In genomic region chr4:107568159-107568558, GRCm38 (mm10) we compare ENCODE assay signal across 18 mouse cellular contexts.
A peak's percentile ranks its signal among the peaks of the same experiment; 100 is the strongest.
DNase-seq lines count a peak whose midpoint lies in the region; ATAC-seq and TF ChIP-seq lines count a peak whose summit lies in the region.
"Had no signal": no experiment of that assay in that cellular context is flagged by ENCODE, and none has a peak within 500 bp of the region (broad histone marks: within the 10 kb centered on the region; RNA-seq: fewer than 3 reads in every experiment).

No protein-coding gene starts in this region.

- H3K27ac ChIP-seq in hindbrain, embryonic 13.5 days: no peak overlapping the region
- no peak overlapping the region for H3K27ac ChIP-seq in hindbrain, embryonic 14.5 days
- H3K27ac ChIP-seq in lung, postnatal 0 days (ENCODE audit: low read length): no peak overlapping the region
- H3K27ac ChIP-seq: forebrain, embryonic 12.5 days; limb, embryonic 15.5 days; neural tube, embryonic 13.5 days had no signal

- H3K4me1 ChIP-seq in hindbrain, embryonic 13.5 days (replicated peaks): peaks cover 37% of the 10 kb centered on the region
- H3K4me1 ChIP-seq in hindbrain, embryonic 14.5 days (replicated peaks; ENCODE audit: control insufficient read depth, insufficient read depth, low read length): peaks cover 23% of the 10 kb centered on the region
- no peaks in the 10 kb centered on the region for H3K4me1 ChIP-seq in lung, postnatal 0 days (ENCODE audit: insufficient read depth, low read depth, low read length)

- H3K36me3 ChIP-seq in hindbrain, embryonic 13.5 days: no peaks in the 10 kb centered on the region
- no peaks in the 10 kb centered on the region for H3K36me3 ChIP-seq in hindbrain, embryonic 14.5 days (replicated peaks; ENCODE audit: control insufficient read depth, insufficient read depth)
- no peaks in the 10 kb centered on the region for H3K36me3 ChIP-seq in lung, postnatal 0 days (ENCODE audit: insufficient read depth, low read length)
- H3K36me3 ChIP-seq: forebrain, embryonic 12.5 days; limb, embryonic 15.5 days; neural tube, embryonic 13.5 days had no signal

- 71% methylated on average over 21 of the region's 21 CpGs for WGBS in hindbrain, embryonic 13.5 days
- 65% methylated on average over 21 of the region's 21 CpGs for WGBS in hindbrain, embryonic 14.5 days
- WGBS in lung, postnatal 0 days: 79% methylated on average over 21 of the region's 21 CpGs

- peak; percentile 41 to 45 for DNase-seq in cerebellum, postnatal 10 days
- DNase-seq in cerebellum, adult 11 months: no peak
- DNase-seq in hindbrain, embryonic 14.5 days (ENCODE audit: low spot score): no peak
- DNase-seq in lung, postnatal 0 days (ENCODE audit: low spot score): no peak
- no peak for DNase-seq in lung, adult 18-20 months
- DNase-seq in retina, embryonic 14.5 days (ENCODE audit: low spot score): peak; percentile 44
- no peak for DNase-seq in left cerebral cortex, adult 18-20 months (ENCODE audit: low spot score in 2 of 2)
- DNase-seq: cerebellum, postnatal 25 days; heart, postnatal 14 days; lung, adult 2 months; thymus, adult 18-20 months had no signal

- TF ChIP-seq CTCF in lung, postnatal 0 days (IDR thresholded peaks at IDR 0.05): peak; percentile 36

- TF ChIP-seq EP300 in lung, postnatal 0 days (IDR thresholded peaks at IDR 0.05): no peak

- H3K27me3 ChIP-seq in hindbrain, embryonic 13.5 days: peaks cover 10% of the 10 kb centered on the region
- H3K27me3 ChIP-seq in hindbrain, embryonic 14.5 days (ENCODE audit: control insufficient read depth, insufficient read depth, low read length): no peaks in the 10 kb centered on the region
- no peaks in the 10 kb centered on the region for H3K27me3 ChIP-seq in lung, postnatal 0 days (replicated peaks; ENCODE audit: insufficient read depth, low read length)
- H3K27me3 ChIP-seq: neural tube, embryonic 13.5 days had no signal

- H3K9ac ChIP-seq in hindbrain, embryonic 13.5 days: no peak overlapping the region
- H3K9ac ChIP-seq in hindbrain, embryonic 14.5 days: no peak overlapping the region
- H3K9ac ChIP-seq in lung, postnatal 0 days (replicated peaks; ENCODE audit: low read depth): no peak overlapping the region
- H3K9ac ChIP-seq: forebrain, embryonic 12.5 days; limb, embryonic 15.5 days; neural tube, embryonic 13.5 days had no signal

- no peak overlapping the region for H3K4me3 ChIP-seq in hindbrain, embryonic 13.5 days
- H3K4me3 ChIP-seq in hindbrain, embryonic 14.5 days (replicated peaks; ENCODE audit: low read length): no peak overlapping the region
- no peak overlapping the region for H3K4me3 ChIP-seq in lung, postnatal 0 days (ENCODE audit: low read depth, low read length)
- H3K4me3 ChIP-seq: forebrain, embryonic 12.5 days; limb, embryonic 15.5 days; neural tube, embryonic 13.5 days had no signal

- H3K4me2 ChIP-seq in hindbrain, embryonic 13.5 days: no peak overlapping the region
- H3K4me2 ChIP-seq in hindbrain, embryonic 14.5 days (replicated peaks): no peak overlapping the region
- H3K4me2 ChIP-seq in lung, postnatal 0 days (replicated peaks; ENCODE audit: low read depth, low read length): no peak overlapping the region
- H3K4me2 ChIP-seq: forebrain, embryonic 12.5 days; heart, embryonic 11.5 days; limb, embryonic 15.5 days; neural tube, embryonic 13.5 days had no signal

- no peaks in the 10 kb centered on the region for H3K9me3 ChIP-seq in hindbrain, embryonic 13.5 days
- no peaks in the 10 kb centered on the region for H3K9me3 ChIP-seq in hindbrain, embryonic 14.5 days (ENCODE audit: control insufficient read depth, low read length)
- H3K9me3 ChIP-seq in lung, postnatal 0 days (ENCODE audit: low read length): no peaks in the 10 kb centered on the region
- H3K9me3 ChIP-seq: forebrain, embryonic 12.5 days; limb, embryonic 15.5 days; neural tube, embryonic 13.5 days had no signal

- peak; percentile 29; the same call in 1 of the 2 replicates for ATAC-seq in hindbrain, embryonic 13.5 days (ENCODE audit: low FRiP score)
- ATAC-seq in hindbrain, embryonic 14.5 days (ENCODE audit: low FRiP score): no peak; the same call in 1 of the 2 replicates
- no peak for ATAC-seq in lung, postnatal 0 days
- ATAC-seq: CD4-positive, CD25-positive, alpha-beta regulatory T cell, adult 4 months; inflammation-experienced regulatory T-cells, adult 6 months had no signal

Comparison
In these comparisons a context has a peak if more than half of its experiments do, and no peak if none do; other contexts are left out.
1. DNase-seq: peak in cerebellum, postnatal 10 days (2 of 2) and retina, embryonic 14.5 days (single experiment); none in cerebellum, adult 11 months (single experiment), hindbrain, embryonic 14.5 days (single experiment), lung, postnatal 0 days (single experiment), lung, adult 18-20 months (0 of 2) and left cerebral cortex, adult 18-20 months (0 of 2).